Mouse (Mus musculus): Measurements from ENCODE around the gene Serpina5. TPM values are rescaled to one million over a fixed set of nuclear protein-coding genes. Genes with fewer than 3 reads are reported as not detected.
"Not testable (repeated sequence)": the region's sequence is repeated elsewhere in the genome, so short reads cannot be mapped to it uniquely, and the experiment has no call there.

Serpina5 gene
- total RNA-seq (2022), result 1 to 10 TPM; 1.1 to 3.3 (median 1.9) TPM

GRCm38 (mm10) chr12:104100768-104101167 is at the start of gene Serpina5:
TSS of gene Serpina5 (plus strand) at chr12:104101113.
- DNase-seq, result peak; percentile 22

DNA sequence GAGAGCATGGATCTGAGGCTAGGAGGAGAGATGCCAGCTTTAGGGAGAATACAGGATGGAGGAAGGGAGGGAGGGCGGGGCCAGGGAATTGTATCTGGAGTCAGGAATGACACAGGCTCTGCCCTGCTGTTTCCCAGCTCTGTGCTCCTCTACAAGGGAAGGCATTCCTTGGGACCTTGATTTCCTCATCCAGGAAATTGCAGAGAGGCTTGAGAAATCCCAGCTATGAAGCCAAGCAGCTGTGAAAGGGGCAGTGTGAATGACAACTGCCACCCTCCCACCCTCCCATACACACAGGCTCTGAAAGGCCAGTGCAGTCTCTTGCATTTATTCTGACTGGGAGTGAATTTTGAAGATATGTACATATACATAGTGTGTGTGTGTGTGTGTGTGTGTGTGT is 46.9 kb upstream of the Serpina5 start:
- DNase-seq, result no peak

DNA sequence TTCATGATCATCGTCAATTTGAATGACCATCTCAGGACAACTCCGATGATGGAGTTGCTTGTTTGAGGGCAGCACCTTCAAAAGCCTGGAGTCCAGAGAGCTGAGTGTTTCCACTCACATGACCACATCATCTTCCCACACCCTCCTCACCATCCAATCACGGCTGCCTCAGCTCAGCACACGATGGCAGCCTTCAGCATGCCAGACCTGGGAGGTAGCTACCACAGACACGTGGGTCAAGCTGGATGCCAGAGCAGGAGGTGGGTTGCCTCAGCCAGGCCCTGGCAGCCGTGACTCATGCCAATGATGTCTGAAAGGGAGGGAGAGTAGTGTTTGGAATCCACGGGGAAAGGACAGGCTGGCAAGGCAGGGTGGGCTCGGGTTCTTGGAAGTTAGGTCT is 45.2 kb upstream of the Serpina5 start:
- no peak for DNase-seq

DNA sequence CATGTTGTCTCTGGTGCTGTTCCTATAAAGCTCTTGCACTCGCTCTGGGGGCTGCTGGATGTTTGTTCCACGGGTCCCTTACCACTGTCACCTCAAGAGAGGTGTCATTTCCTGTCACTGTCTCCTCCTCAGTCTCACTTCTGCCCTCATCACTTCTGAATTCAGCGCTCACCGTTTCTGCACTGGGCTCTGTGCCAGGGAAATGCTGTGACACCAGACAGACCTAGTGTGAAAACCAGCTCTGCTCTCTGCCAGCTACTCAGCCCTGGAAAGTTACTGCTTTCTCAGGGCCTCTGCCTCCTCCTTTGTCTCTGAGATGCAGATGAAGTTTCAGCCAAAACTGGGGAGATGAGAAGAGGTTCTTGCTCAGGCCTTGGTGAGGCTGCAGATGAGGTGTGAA is 43.9 kb upstream of the Serpina5 start:
- no peak for DNase-seq

- DNase-seq, result no peak
Observed at GRCm38 (mm10) chr12:104057531-104057930, 43.4 kb upstream of the Serpina5 start.

DNA sequence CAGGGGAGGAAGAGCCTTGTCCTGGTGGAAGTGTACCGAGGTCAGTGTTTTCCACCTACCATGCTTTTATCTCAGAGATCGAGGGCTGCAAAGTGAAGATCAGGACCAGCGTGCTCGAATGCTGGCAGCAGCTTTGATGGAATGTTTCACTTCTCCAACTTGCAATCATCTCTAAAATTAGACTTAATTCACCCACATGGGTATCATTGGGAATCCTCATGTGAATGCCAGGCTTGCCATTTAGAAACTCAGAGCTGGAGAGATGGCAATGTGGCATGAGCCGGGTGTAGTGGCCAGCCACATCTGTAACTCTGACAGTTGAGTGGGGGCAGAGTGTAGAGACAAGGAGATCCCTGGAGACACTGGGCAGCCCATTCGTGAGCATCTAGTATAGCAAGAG is 40.8 kb upstream of the Serpina5 start:
- no peak for DNase-seq

GRCm38 (mm10) chr12:104061862-104062261 is 39.1 kb upstream of the Serpina5 start:
- DNase-seq, result no peak

- DNase-seq, result no peak
Observed at GRCm38 (mm10) chr12:104064532-104064931, 36.4 kb upstream of the Serpina5 start.

- no peak for DNase-seq
Observed at GRCm38 (mm10) chr12:104064996-104065395, 35.9 kb upstream of the Serpina5 start.

DNA sequence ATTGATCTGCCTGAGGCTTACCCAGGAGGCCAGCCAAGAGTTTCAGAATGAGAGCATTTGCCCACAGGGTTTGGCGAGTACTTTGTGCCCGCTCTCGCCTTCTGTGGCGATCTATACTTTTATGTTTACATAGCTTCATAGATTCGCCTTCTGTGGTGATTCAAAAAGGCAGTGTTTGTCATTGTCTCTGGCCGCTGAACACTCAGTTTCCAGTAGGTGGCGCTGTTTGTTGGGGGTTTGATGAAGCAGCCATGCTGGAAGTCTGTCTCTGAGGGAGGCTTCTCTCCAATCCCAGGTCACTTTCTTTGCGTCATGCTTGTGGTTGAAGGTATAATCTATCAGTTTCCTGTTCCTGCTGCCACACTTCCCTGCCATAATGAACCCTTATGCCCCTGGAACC is 34.7 kb upstream of the Serpina5 start:
- peak; percentile 54 for DNase-seq

DNA sequence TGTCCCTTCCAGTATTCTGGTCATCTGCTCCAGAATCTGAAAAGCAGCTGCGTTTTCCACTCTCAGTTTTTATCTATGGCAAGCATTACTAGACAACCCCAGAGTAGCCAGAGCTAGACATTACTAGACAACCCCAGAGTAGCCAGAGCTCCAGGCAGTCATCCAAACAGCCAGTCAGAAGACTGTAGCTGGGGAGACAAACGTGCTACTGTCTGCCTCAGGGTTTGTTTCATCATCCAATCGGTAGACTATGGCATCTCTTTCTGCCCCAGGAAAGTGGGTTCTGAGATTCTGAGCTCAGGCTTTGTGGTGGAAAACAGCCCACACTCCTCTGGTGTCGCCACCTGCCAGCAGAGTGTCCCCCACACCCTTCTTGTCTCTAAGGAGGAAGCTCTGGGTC is 33.4 kb upstream of the Serpina5 start:
- peak; percentile 43 for DNase-seq

- DNase-seq, result peak; percentile 62
Observed at GRCm38 (mm10) chr12:104069620-104070019, 31.3 kb upstream of the Serpina5 start.

- no peak for DNase-seq
Observed at GRCm38 (mm10) chr12:104071708-104072107, 29.2 kb upstream of the Serpina5 start.

DNA sequence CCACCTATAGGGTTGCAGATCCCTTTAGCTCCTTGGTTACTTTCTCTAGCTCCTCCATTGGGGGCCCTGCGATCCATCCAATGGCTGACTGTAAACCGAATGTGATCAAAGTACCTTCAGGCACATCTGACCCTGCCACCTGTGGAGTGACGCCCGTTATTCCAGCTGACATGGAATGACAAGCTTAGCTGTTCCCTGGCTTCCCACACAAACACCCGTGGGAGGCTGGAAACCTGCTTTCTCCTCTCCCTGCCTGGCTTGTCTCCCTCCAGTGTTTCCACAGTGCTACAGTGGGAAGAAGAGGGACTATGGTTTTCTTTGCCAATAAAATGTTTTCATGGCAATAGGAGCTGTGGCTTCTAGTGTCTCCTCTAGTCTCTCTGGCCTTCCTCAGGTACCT is 28.6 kb upstream of the Serpina5 start:
- no peak for DNase-seq

DNA sequence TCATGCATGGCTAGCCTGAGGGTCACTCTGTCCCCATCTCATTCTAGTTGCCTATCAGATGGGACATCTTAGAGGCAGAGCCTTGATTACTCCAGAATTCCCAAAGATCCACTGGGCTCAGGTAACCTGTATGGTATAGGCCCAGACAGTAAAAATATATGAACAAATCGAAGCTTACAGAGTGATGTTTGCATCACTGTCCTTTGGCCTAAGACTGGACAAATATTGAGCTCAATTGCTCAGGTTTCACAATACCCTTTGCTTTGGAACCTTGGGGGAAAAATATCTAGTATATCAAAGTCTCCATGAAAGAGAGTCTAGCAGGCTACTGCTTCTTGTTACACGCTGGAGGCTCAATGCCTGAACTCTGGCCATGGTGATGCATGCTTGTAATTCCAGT is 10.8 kb upstream of the Serpina5 start:
- no peak for DNase-seq

- no peak for DNase-seq
Observed at GRCm38 (mm10) chr12:104091303-104091702, 9.6 kb upstream of the Serpina5 start.

DNA sequence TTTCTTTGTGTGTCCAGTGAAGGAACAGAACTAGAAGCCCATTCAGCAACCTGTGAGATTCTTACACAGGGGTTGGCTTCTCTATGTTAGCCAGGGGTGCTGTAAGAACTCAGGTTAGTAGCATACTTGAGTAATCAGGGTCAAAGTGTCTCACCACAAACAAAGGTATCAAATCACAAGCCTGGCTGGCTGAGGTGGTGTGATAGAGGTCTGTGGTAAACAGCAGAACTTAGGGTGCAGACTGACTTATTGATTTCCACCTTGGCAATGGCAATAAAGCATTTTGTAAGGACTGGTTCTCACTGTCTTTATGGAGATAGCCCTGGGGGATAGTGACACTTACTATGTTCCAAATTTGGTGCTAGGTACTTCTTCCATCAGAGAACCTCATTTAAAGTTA is 4.9 kb downstream of the Serpina5 start:
- no peak for DNase-seq

DNA sequence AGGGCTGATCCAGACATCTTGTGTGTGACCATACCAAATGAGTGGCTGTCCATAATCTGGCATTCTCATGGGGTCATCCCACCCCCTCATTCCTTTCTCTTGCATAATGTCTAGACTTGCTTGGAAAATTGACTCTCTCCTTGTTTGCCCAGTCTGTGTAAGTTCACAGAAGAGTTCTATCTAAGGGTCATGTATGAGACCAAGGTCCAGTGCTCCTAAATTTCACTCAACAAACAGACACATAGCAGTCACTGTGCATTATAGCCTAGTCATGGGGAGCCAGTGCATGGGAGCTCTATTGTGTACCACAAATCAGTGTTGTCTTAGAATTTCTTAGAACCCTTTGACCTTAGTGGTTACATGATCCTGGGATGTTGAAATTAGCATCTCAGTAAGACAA is 6.0 kb downstream of the Serpina5 start:
- no peak for DNase-seq

DNA sequence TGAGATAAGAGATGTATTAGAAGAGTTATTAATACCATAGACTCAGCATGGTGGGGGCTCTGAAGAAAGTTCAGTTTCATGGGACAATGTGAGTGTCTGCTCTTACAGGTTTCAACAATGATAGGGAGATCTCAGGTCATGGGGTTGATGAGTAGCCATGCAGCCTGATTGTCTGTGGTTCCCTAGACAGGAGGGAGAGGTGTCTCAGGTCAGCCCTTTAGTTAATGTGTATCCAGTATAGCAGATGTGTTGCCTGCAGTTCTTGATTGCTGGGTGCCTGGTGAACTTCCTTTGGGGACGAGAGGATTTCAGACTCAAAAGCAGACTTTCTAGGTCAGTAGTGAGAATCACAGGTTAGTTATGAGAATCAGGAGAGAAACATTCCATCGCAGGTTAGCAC is 7.6 kb downstream of the Serpina5 start:
- DNase-seq, result no peak

GRCm38 (mm10) chr12:104112333-104112732 is 11.4 kb downstream of the Serpina5 start, which contains the start of gene Serpina3a:
TSS of gene Serpina3a (plus strand) at chr12:104112724.
- not testable (repeated sequence) for DNase-seq

- DNase-seq, result no peak
Observed at GRCm38 (mm10) chr12:104114921-104115579, 14.1 kb downstream of the Serpina5 start.

- DNase-seq, result no peak
Observed at GRCm38 (mm10) chr12:104123097-104123496, 22.2 kb downstream of the Serpina5 start.

DNA sequence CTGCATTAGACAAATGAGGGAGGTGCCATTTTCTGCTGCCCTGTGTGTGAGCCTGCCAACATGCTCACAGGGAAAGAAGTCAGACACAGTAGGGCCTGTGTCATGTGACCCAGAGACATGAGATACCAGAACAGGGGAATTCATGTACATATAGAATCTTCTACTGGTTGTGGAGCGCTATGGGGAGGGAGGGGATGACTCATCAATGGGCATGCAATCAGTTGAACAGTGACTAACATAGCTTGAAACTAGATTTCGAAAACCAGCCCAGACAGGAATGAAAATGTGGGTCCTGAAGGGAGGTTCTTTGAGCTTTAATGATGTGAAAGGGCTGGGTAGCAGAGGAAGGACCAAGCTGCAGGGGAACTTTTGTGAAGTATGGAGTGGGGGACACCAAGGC is 23.1 kb downstream of the Serpina5 start:
- DNase-seq, result no peak

- DNase-seq, result no peak
Observed at GRCm38 (mm10) chr12:104125021-104125560, 24.2 kb downstream of the Serpina5 start.

- no peak for DNase-seq
Observed at GRCm38 (mm10) chr12:104127696-104128095, 26.8 kb downstream of the Serpina5 start, which contains the start of gene Serpina3b. TSS of gene Serpina3b (plus strand) at chr12:104127996.

Measured in adrenal gland, adult 8-10 months (tissue).